Mouse (Mus musculus): ENCODE measurements around the gene Thrb. TPM values are rescaled to one million over a fixed set of nuclear protein-coding genes. Genes with fewer than 3 reads are reported as not detected.

Gene Thrb
- polyA plus RNA-seq, 1 experiment from 2014 or later: 1.9 TPM

DNA sequence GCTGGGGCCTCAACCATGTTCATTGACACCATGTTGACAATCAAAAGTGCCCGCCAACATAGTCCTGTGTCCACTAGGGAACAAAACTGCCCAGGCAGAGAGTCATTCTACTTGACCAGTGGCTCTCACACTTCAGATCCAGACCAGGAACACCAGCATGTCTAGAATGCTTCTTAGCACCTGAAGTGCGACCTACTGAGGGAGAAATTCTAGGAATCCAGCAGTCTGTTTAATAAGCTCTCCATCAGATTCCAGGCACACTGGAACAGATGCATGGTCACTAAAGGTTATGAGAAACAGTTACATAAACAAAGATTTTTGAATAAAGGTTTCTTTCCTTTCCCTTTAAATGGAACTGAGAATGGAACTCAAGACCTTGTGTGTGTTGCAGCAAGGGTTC is 192.2 kb downstream of the Thrb start:
- no peak for ATAC-seq
- 51% methylated on average over 2 of the region's 2 CpGs for WGBS (ENCODE audit: insufficient replicate concordance)

DNA sequence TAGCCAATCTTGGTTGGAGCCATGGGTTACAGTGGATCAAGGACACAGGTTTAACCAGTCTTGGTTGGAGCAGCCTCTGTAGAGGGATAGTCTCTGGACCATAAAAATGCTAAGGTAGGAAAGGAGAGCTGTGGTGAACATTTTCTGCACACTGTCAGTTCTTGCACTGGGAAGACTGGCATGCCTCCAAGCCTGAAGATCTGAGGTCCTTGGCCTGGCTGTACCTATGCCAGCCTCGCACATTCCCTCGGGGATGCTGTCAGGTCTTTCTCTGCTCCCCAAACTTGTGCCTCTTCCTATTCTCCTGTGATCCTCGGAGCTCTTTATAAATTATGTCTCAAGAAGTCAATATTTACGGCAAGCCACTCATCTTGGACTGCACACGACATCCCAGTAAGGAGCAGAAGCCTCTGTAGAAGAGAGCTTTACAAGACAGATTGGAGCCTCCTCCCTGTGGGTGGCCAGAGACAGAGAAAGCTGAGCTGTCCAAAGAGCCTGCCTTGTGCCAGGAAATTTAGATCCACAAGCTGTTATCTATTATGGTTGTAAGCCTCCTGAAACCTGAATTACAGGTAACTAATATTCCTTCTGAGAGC is 199.8 kb downstream of the Thrb start:
- H3K9me3 ChIP-seq (replicated peaks): no peaks in the 10 kb centered on the region
- H3K27ac ChIP-seq: no peak overlapping the region
- H3K36me3 ChIP-seq: no peaks in the 10 kb centered on the region
- H3K4me3 ChIP-seq: no peak overlapping the region
- H3K4me2 ChIP-seq: no peak overlapping the region
- no peaks in the 10 kb centered on the region for H3K27me3 ChIP-seq (replicated peaks)
- WGBS (ENCODE audit: insufficient replicate concordance): 51% methylated on average over 5 of the region's 5 CpGs
- no peak for ATAC-seq
- no peak overlapping the region for H3K9ac ChIP-seq
- no peaks in the 10 kb centered on the region for H3K4me1 ChIP-seq

More for the DNA sequence above, 192.2 kb downstream of the Thrb start:
- Histone ChIP-seq H3K4me3 (no peak overlapping the region), H3K9me3 (replicated peaks) (no peaks in the 10 kb centered on the region), H3K36me3 (no peaks in the 10 kb centered on the region), H3K9ac (no peak overlapping the region), H3K4me2 (no peak overlapping the region), H3K4me1 (no peaks in the 10 kb centered on the region), H3K27ac (no peak overlapping the region), H3K27me3 (replicated peaks) (no peaks in the 10 kb centered on the region)

DNA sequence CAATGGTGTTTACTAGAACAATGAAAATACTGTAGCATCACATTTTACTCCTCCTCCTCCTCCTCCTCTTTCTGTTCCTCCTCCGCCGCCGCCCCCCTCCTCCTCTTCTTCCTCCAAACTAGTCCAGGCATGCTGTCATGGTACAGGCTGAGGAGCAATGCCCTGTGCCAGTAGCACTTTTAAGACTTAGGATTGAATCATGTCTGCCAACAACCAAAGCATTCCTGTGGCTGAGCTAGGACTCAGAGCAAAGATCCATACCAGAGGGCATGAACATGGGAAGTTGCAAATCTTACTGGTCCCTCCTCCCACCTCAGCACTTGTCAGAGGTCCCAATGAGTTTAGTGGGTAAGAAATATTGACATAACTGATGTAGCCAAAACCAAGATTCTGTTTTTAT is 202.6 kb downstream of the Thrb start:
- H3K4me2 ChIP-seq: no peak overlapping the region
- no peak overlapping the region for H3K4me3 ChIP-seq
- H3K27ac ChIP-seq: no peak overlapping the region
- no peak for ATAC-seq
- H3K9me3 ChIP-seq (replicated peaks): no peaks in the 10 kb centered on the region
- no peaks in the 10 kb centered on the region for H3K36me3 ChIP-seq
- no peaks in the 10 kb centered on the region for H3K4me1 ChIP-seq
- no peak overlapping the region for H3K9ac ChIP-seq
- WGBS (ENCODE audit: insufficient replicate concordance): 77% methylated on average over 3 of the region's 3 CpGs
- no peaks in the 10 kb centered on the region for H3K27me3 ChIP-seq (replicated peaks)

DNA sequence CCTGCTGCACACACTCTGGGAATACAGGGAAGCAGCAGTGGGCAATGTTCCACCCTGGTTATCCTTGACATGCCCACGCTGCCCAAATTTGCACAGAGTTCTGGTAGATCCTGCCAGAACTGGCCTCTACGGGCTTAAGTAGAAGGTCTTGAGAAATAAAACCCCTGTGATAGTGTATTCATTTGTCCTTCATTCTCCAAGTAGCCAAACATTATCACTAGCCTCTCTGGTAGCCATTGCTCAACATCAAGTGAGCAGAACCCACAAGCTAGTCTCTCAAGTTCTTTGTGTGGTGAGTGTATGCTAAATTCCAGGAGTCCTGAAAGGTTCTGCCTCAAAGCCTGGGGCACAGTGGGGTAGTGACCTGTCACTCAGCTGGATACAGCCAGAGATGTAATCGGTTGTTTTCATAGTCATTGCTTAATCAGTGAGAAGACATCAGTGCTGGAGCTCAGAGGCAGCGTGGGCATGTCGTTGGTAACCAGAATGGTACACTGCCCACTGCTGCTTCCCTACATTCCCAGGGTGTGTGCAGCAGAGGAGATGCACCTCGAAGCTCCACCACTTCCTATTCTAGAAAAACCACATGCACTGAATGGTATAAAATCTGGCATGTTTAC is 203.8 kb downstream of the Thrb start:
- Histone ChIP-seq H3K4me3 (no peak overlapping the region), H3K9me3 (replicated peaks) (no peaks in the 10 kb centered on the region), H3K27ac (no peak overlapping the region), H3K36me3 (no peaks in the 10 kb centered on the region), H3K27me3 (replicated peaks) (no peaks in the 10 kb centered on the region), H3K4me1 (no peaks in the 10 kb centered on the region), H3K4me2 (no peak overlapping the region), H3K9ac (no peak overlapping the region)
- 41% methylated on average over 6 of the region's 6 CpGs for WGBS (ENCODE audit: insufficient replicate concordance)
- no peak for ATAC-seq

DNA sequence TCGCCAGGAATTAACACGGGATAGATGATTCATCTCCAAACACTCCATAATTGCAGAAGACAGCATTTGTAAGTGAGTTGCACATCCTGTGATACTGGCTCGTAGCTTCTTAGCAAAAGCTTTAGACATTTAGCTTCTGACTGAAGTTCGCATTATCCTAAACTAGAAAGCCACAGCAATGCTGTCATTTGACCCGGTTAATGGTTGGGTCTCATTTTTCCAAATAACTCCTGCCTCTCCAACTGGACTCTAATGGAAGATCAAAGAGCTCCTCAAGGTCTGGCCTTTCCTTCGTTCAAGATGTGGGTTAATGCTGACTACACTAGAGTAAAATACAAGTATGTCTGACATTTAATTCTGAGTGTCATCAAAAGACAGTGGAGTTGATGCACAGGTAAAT is 208.3 kb downstream of the Thrb start:
- ATAC-seq: no peak

DNA sequence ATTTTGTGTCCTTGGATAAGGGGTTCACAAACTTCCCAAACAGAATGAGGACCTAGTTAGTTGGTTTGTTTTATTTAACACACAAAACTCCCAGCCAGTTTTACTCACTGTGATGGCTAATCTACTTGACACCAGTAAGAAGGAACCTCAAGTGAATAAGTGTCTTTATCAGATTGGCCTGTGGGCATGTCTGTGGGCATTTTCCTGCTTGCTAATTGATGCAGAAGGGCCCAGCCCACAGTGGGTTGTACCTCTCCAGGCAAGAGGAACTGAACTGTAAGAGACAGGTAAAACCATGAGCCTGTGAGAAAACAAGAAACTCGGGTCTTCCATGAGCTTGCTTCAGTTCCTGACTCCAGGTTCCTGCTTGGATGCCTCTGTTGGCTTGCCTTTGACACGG is 215.9 kb downstream of the Thrb start:
- WGBS (ENCODE audit: insufficient replicate concordance): 24% methylated on average over 2 of the region's 2 CpGs
- no peak overlapping the region for H3K9ac ChIP-seq
- H3K27me3 ChIP-seq (replicated peaks): no peaks in the 10 kb centered on the region
- H3K4me3 ChIP-seq: no peak overlapping the region
- no peaks in the 10 kb centered on the region for H3K36me3 ChIP-seq
- no peaks in the 10 kb centered on the region for H3K4me1 ChIP-seq
- H3K27ac ChIP-seq: no peak overlapping the region
- H3K4me2 ChIP-seq: no peak overlapping the region
- ATAC-seq: no peak
- H3K9me3 ChIP-seq (replicated peaks): no peaks in the 10 kb centered on the region

More for the DNA sequence above, 208.3 kb downstream of the Thrb start:
- no peaks in the 10 kb centered on the region for H3K4me1 ChIP-seq
- no peak overlapping the region for H3K4me3 ChIP-seq
- no peaks in the 10 kb centered on the region for H3K9me3 ChIP-seq (replicated peaks)
- H3K4me2 ChIP-seq: no peak overlapping the region
- H3K27ac ChIP-seq: no peak overlapping the region
- no peak overlapping the region for H3K9ac ChIP-seq
- 62% methylated on average over 6 of the region's 6 CpGs for WGBS (ENCODE audit: insufficient replicate concordance)
- H3K27me3 ChIP-seq (replicated peaks): no peaks in the 10 kb centered on the region
- no peaks in the 10 kb centered on the region for H3K36me3 ChIP-seq

DNA sequence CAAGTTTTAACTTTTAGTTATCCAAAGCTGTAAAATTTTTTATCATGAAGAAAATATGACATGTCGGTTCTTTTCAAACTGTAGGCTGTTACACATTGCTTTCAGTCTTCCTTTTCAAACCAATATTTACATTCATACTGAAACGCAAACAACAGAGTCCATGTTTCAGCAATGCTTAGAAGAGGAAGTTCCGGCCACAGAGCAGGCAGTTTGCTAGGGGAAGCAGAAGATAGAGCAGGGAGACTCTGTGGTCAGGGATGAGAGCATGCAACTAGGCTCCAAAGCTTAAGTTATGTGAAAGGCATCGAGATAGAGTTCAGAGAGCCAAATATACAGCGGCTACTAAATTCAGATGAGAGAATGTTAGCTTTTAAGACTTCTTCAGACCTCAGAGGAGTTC is 219.4 kb downstream of the Thrb start:
- no peak for ATAC-seq
- no peak overlapping the region for H3K4me2 ChIP-seq
- H3K9ac ChIP-seq: no peak overlapping the region
- H3K27ac ChIP-seq: no peak overlapping the region
- no peaks in the 10 kb centered on the region for H3K36me3 ChIP-seq
- H3K4me1 ChIP-seq: no peaks in the 10 kb centered on the region
- H3K27me3 ChIP-seq (replicated peaks): no peaks in the 10 kb centered on the region
- 29% methylated on average over 5 of the region's 5 CpGs for WGBS (ENCODE audit: insufficient replicate concordance)
- no peaks in the 10 kb centered on the region for H3K9me3 ChIP-seq (replicated peaks)
- no peak overlapping the region for H3K4me3 ChIP-seq

DNA sequence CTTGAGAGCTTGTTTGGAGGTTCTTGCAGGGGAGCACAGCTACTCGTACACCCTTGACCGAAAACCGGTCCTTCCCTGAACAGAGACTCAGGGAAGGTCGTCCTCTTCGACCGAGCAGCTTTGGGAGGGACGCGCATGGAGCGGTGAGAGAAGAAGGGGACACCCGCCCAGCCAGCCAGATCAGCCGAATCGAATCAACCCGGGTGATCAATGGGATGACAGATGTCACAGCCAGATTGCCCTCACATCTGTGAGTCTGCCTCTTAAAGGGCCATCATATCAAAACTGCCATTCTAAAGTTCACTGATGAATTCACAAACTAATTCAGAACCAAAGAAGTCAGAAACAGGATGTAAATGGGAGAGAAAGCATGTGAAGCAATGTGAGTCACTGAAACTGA is 224.8 kb downstream of the Thrb start:
- no peak for ATAC-seq
- Histone ChIP-seq H3K9me3 (replicated peaks) (no peaks in the 10 kb centered on the region), H3K4me1 (no peaks in the 10 kb centered on the region), H3K27ac (no peak overlapping the region), H3K36me3 (no peaks in the 10 kb centered on the region), H3K27me3 (replicated peaks) (no peaks in the 10 kb centered on the region), H3K4me3 (no peak overlapping the region), H3K9ac (no peak overlapping the region), H3K4me2 (no peak overlapping the region)
- 74% methylated on average over 13 of the region's 13 CpGs for WGBS (ENCODE audit: insufficient replicate concordance)

DNA sequence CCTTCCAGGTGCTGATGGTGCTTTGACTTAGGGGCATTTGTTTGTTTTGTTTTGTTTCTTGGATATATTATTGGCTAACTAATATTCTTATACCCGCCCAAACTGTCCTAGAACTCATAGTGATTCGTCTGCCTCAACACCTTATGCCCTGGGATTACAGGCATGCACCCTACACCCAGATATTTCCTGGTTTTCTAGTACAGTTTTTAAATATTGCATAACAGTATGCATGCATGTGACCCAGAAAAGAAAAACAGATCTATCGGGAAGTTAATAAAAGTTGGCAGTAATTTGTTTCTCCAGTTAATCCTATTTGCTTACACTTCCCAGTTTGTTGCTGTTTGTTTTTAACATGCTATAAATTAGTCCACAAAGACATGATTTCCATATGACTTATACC is 225.3 kb downstream of the Thrb start:
- H3K4me1 ChIP-seq: no peaks in the 10 kb centered on the region
- no peak for ATAC-seq
- no peak overlapping the region for H3K9ac ChIP-seq
- H3K27me3 ChIP-seq (replicated peaks): no peaks in the 10 kb centered on the region
- 62% methylated on average over 3 of the region's 3 CpGs for WGBS (ENCODE audit: insufficient replicate concordance)
- no peak overlapping the region for H3K4me2 ChIP-seq
- H3K27ac ChIP-seq: no peak overlapping the region
- H3K9me3 ChIP-seq (replicated peaks): no peaks in the 10 kb centered on the region
- H3K4me3 ChIP-seq: no peak overlapping the region
- no peaks in the 10 kb centered on the region for H3K36me3 ChIP-seq

DNA sequence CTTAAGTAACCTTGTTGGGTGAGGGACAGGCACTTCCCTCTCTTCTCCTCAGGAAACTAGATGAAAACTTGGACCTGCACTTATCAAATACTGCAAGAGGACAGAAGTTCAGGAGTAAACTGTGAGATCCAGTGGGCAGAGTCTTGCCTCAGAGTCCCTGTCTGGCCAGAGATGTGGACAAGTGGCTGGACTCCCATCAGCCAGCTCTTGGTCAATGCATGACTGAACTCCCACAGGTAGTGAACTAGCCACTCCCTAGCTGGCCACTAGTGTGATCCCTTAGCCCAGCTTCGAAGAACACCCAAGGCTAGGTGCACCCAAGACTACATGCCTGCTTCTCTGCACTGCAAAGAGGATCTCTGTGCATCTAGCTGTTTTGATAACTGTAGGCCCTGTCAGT is 234.7 kb downstream of the Thrb start:
- ATAC-seq: no peak
- Histone ChIP-seq H3K9me3 (replicated peaks) (no peaks in the 10 kb centered on the region), H3K27ac (no peak overlapping the region), H3K4me1 (no peaks in the 10 kb centered on the region), H3K4me3 (no peak overlapping the region), H3K27me3 (replicated peaks) (no peaks in the 10 kb centered on the region), H3K4me2 (no peak overlapping the region), H3K9ac (no peak overlapping the region), H3K36me3 (no peaks in the 10 kb centered on the region)
- 46% methylated on average over 1 of the region's 1 CpGs for WGBS (ENCODE audit: insufficient replicate concordance)

DNA sequence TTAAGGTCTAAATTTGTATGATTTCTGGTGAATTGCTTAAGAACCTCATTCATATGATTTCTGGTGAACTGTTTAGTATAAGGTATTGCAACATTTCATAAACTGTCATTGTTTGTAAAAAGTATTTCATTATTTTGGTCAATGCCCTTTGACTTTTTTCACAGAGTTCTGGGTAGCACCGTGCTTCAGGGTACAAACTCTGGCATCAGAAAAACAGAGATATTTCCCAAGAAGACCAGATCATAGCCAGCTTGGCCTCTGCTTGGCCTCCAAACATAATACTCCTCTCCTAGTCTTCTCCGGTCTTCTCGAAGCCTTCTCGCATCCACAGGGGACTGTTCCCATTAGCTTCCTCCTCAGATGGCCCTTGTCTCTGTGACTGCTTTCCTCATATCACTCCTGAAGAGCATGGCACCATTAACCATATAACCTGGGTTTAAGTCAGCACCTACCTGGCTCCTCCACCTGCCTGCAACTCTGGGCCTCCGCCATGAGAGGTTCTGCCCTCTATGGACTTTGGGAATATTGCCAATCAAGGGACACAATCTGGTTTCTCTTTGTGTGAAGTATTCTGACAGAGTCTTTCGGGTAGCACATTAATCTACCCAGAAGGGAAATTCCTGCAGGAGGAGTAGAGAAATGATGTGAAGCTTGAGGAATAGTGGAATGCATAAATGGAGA is 239.8 kb downstream of the Thrb start:
- Histone ChIP-seq H3K4me2 (no peak overlapping the region), H3K36me3 (no peaks in the 10 kb centered on the region), H3K4me3 (no peak overlapping the region), H3K9ac (no peak overlapping the region), H3K9me3 (replicated peaks) (no peaks in the 10 kb centered on the region), H3K27ac (no peak overlapping the region), H3K27me3 (replicated peaks) (no peaks in the 10 kb centered on the region), H3K4me1 (no peaks in the 10 kb centered on the region)
- no peak for ATAC-seq
- WGBS (ENCODE audit: insufficient replicate concordance): 73% methylated on average over 6 of the region's 6 CpGs

DNA sequence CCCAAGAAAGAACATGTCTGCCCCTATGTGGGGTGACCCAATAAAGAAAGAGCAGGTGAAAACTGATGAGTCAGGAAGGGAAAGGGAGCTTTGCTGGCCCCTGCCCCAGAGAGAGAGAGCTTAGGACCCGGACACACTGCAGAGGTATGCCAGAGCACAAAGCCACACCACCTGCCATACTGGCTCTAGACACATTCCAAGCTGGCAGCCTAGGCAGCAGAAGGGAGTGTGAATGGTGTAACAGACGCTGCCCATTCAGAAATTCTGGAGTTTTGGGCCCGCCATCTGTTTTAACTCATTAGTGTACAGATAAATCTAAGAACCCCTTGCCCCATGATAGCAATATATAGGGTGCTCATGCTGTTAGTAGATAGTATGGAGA is 240.3 kb downstream of the Thrb start:
- no peak for ATAC-seq
- H3K4me2 ChIP-seq: no peak overlapping the region
- no peak overlapping the region for H3K27ac ChIP-seq
- no peaks in the 10 kb centered on the region for H3K9me3 ChIP-seq (replicated peaks)
- no peaks in the 10 kb centered on the region for H3K4me1 ChIP-seq
- no peaks in the 10 kb centered on the region for H3K27me3 ChIP-seq (replicated peaks)
- no peak overlapping the region for H3K4me3 ChIP-seq
- no peaks in the 10 kb centered on the region for H3K36me3 ChIP-seq
- no peak overlapping the region for H3K9ac ChIP-seq
- WGBS (ENCODE audit: insufficient replicate concordance): 56% methylated on average over 3 of the region's 3 CpGs
